Mouse (Mus musculus): Measurements from ENCODE around the gene Ppp2r3a. TPM values are rescaled to one million over a fixed set of nuclear protein-coding genes. Genes with fewer than 3 reads are reported as not detected.

Ppp2r3a gene
- polyA plus RNA-seq, 1 experiment from 2014 or later, result 92.6 TPM

GRCm38 (mm10) chr9:101159431-101159830, 92.2 kb downstream of the Ppp2r3a start:
- no peak for ATAC-seq (replicated peaks; ENCODE audit: extremely low read depth, insufficient read depth, low FRiP score)
- WGBS, result 94% methylated on average over 1 of the region's 1 CpGs

GRCm38 (mm10) chr9:101152872-101153271, 98.7 kb downstream of the Ppp2r3a start:
- Histone ChIP-seq H3K4me3 (ENCODE audit: low read length) (no peak overlapping the region), H3K9me3 (replicated peaks; ENCODE audit: control insufficient read depth, low read length) (no peaks in the 10 kb centered on the region), H3K4me1 (ENCODE audit: control insufficient read depth, insufficient read depth, low read length) (no peaks in the 10 kb centered on the region), H3K27me3 (ENCODE audit: control insufficient read depth, insufficient read depth, low read length) (no peaks in the 10 kb centered on the region), H3K36me3 (ENCODE audit: control insufficient read depth, insufficient read depth) (peaks cover 15% of the 10 kb centered on the region; the same call in 1 of the 2 replicates), H3K9ac (ENCODE audit: low read length) (no peak overlapping the region), H3K4me2 (ENCODE audit: low read depth, low read length) (no peak overlapping the region), H3K27ac (ENCODE audit: low read length) (no peak overlapping the region)
- no peak for ATAC-seq (replicated peaks; ENCODE audit: extremely low read depth, insufficient read depth, low FRiP score)
- WGBS, result 71% methylated on average over 5 of the region's 5 CpGs

More at GRCm38 (mm10) chr9:101159431-101159830, 92.2 kb downstream of the Ppp2r3a start:
- Histone ChIP-seq H3K9ac (ENCODE audit: low read length) (no peak overlapping the region), H3K4me2 (ENCODE audit: low read depth, low read length) (no peak overlapping the region), H3K4me3 (ENCODE audit: low read length) (no peak overlapping the region), H3K36me3 (ENCODE audit: control insufficient read depth, insufficient read depth) (peaks cover 5% of the 10 kb centered on the region), H3K27ac (ENCODE audit: low read length) (no peak overlapping the region), H3K4me1 (ENCODE audit: control insufficient read depth, insufficient read depth, low read length) (no peaks in the 10 kb centered on the region), H3K9me3 (replicated peaks; ENCODE audit: control insufficient read depth, low read length) (no peaks in the 10 kb centered on the region), H3K27me3 (ENCODE audit: control insufficient read depth, insufficient read depth, low read length) (no peaks in the 10 kb centered on the region)

- no peaks in the 10 kb centered on the region for H3K4me1 ChIP-seq (ENCODE audit: control insufficient read depth, insufficient read depth, low read length)
- 91% methylated on average over 4 of the region's 4 CpGs for WGBS
- peaks cover 32% of the 10 kb centered on the region for H3K36me3 ChIP-seq (ENCODE audit: control insufficient read depth, insufficient read depth)
- H3K4me2 ChIP-seq (ENCODE audit: low read depth, low read length), result no peak overlapping the region
- no peak overlapping the region for H3K9ac ChIP-seq (ENCODE audit: low read length)
- no peak for ATAC-seq (replicated peaks; ENCODE audit: extremely low read depth, insufficient read depth, low FRiP score)
- no peak overlapping the region for H3K27ac ChIP-seq (ENCODE audit: low read length)
- no peaks in the 10 kb centered on the region for H3K27me3 ChIP-seq (ENCODE audit: control insufficient read depth, insufficient read depth, low read length)
- H3K4me3 ChIP-seq (ENCODE audit: low read length), result no peak overlapping the region
- H3K9me3 ChIP-seq (replicated peaks; ENCODE audit: control insufficient read depth, low read length), result no peaks in the 10 kb centered on the region
Observed at GRCm38 (mm10) chr9:101143635-101144034, 108.0 kb downstream of the Ppp2r3a start.

GRCm38 (mm10) chr9:101114182-101114884, 137.3 kb downstream of the Ppp2r3a start:
- Histone ChIP-seq H3K36me3 (ENCODE audit: control insufficient read depth, insufficient read depth) (peaks cover 22% of the 10 kb centered on the region), H3K4me2 (ENCODE audit: low read depth, low read length) (no peak overlapping the region), H3K9ac (ENCODE audit: low read length) (no peak overlapping the region), H3K4me3 (ENCODE audit: low read length) (no peak overlapping the region), H3K4me1 (ENCODE audit: control insufficient read depth, insufficient read depth, low read length) (peaks cover 18% of the 10 kb centered on the region), H3K27me3 (ENCODE audit: control insufficient read depth, insufficient read depth, low read length) (no peaks in the 10 kb centered on the region), H3K27ac (ENCODE audit: low read length) (no peak overlapping the region), H3K9me3 (replicated peaks; ENCODE audit: control insufficient read depth, low read length) (peaks cover 4% of the 10 kb centered on the region)
- WGBS, result 54% methylated on average over 8 of the region's 8 CpGs
- ATAC-seq (replicated peaks; ENCODE audit: extremely low read depth, insufficient read depth, low FRiP score), result no peak

- H3K27ac ChIP-seq (ENCODE audit: low read length), result no peak overlapping the region
- H3K4me1 ChIP-seq (ENCODE audit: control insufficient read depth, insufficient read depth, low read length), result peaks cover 19% of the 10 kb centered on the region
- no peaks in the 10 kb centered on the region for H3K27me3 ChIP-seq (ENCODE audit: control insufficient read depth, insufficient read depth, low read length)
- no peak overlapping the region for H3K4me2 ChIP-seq (ENCODE audit: low read depth, low read length)
- 63% methylated on average over 4 of the region's 4 CpGs for WGBS
- 0 out of 2 replicates have a peak, but pooled peaks have one; percentile 33 for ATAC-seq (replicated peaks; ENCODE audit: extremely low read depth, insufficient read depth, low FRiP score)
- peaks cover 4% of the 10 kb centered on the region for H3K9me3 ChIP-seq (replicated peaks; ENCODE audit: control insufficient read depth, low read length)
- H3K36me3 ChIP-seq (ENCODE audit: control insufficient read depth, insufficient read depth), result peaks cover 22% of the 10 kb centered on the region
- H3K4me3 ChIP-seq (ENCODE audit: low read length), result no peak overlapping the region
- no peak overlapping the region for H3K9ac ChIP-seq (ENCODE audit: low read length)
Observed at GRCm38 (mm10) chr9:101113317-101113716, 138.3 kb downstream of the Ppp2r3a start.

GRCm38 (mm10) chr9:101110013-101110412, 141.6 kb downstream of the Ppp2r3a start:
- Histone ChIP-seq H3K27ac (ENCODE audit: low read length) (peak overlapping the region; percentile 59), H3K9me3 (replicated peaks; ENCODE audit: control insufficient read depth, low read length) (peaks cover 4% of the 10 kb centered on the region), H3K4me2 (ENCODE audit: low read depth, low read length) (no peak overlapping the region), H3K36me3 (ENCODE audit: control insufficient read depth, insufficient read depth) (peaks cover 18% of the 10 kb centered on the region), H3K27me3 (ENCODE audit: control insufficient read depth, insufficient read depth, low read length) (no peaks in the 10 kb centered on the region), H3K4me1 (ENCODE audit: control insufficient read depth, insufficient read depth, low read length) (peaks cover 24% of the 10 kb centered on the region), H3K4me3 (ENCODE audit: low read length) (no peak overlapping the region), H3K9ac (ENCODE audit: low read length) (no peak overlapping the region)
- peak; percentile 46 for ATAC-seq (replicated peaks; ENCODE audit: extremely low read depth, insufficient read depth, low FRiP score)
- WGBS, result 6% methylated on average over 3 of the region's 3 CpGs

GRCm38 (mm10) chr9:101107386-101107785, 144.2 kb downstream of the Ppp2r3a start:
- Histone ChIP-seq H3K36me3 (ENCODE audit: control insufficient read depth, insufficient read depth) (peaks cover 16% of the 10 kb centered on the region), H3K4me2 (ENCODE audit: low read depth, low read length) (no peak overlapping the region), H3K27ac (ENCODE audit: low read length) (peak overlapping the region; percentile 58), H3K9me3 (replicated peaks; ENCODE audit: control insufficient read depth, low read length) (peaks cover 4% of the 10 kb centered on the region), H3K27me3 (ENCODE audit: control insufficient read depth, insufficient read depth, low read length) (no peaks in the 10 kb centered on the region), H3K9ac (ENCODE audit: low read length) (no peak overlapping the region), H3K4me3 (ENCODE audit: low read length) (no peak overlapping the region), H3K4me1 (ENCODE audit: control insufficient read depth, insufficient read depth, low read length) (peaks cover 20% of the 10 kb centered on the region)
- ATAC-seq (replicated peaks; ENCODE audit: extremely low read depth, insufficient read depth, low FRiP score), result peak; percentile 57; the same call in 1 of the 2 replicates
- WGBS, result 35% methylated on average over 3 of the region's 3 CpGs

GRCm38 (mm10) chr9:101105735-101106134, 145.9 kb downstream of the Ppp2r3a start:
- Histone ChIP-seq H3K9me3 (replicated peaks; ENCODE audit: control insufficient read depth, low read length) (no peaks in the 10 kb centered on the region), H3K4me3 (ENCODE audit: low read length) (no peak overlapping the region), H3K9ac (ENCODE audit: low read length) (no peak overlapping the region), H3K36me3 (ENCODE audit: control insufficient read depth, insufficient read depth) (peaks cover 23% of the 10 kb centered on the region), H3K27ac (ENCODE audit: low read length) (no peak overlapping the region), H3K4me1 (ENCODE audit: control insufficient read depth, insufficient read depth, low read length) (peaks cover 18% of the 10 kb centered on the region), H3K4me2 (ENCODE audit: low read depth, low read length) (no peak overlapping the region), H3K27me3 (ENCODE audit: control insufficient read depth, insufficient read depth, low read length) (no peaks in the 10 kb centered on the region)
- 95% methylated on average over 6 of the region's 6 CpGs for WGBS
- no peak for ATAC-seq (replicated peaks; ENCODE audit: extremely low read depth, insufficient read depth, low FRiP score)

GRCm38 (mm10) chr9:101104931-101105330, 146.7 kb downstream of the Ppp2r3a start:
- 68% methylated on average over 11 of the region's 11 CpGs for WGBS
- no peak for ATAC-seq (replicated peaks; ENCODE audit: extremely low read depth, insufficient read depth, low FRiP score)
- peaks cover 25% of the 10 kb centered on the region for H3K36me3 ChIP-seq (ENCODE audit: control insufficient read depth, insufficient read depth)
- peaks cover 12% of the 10 kb centered on the region for H3K4me1 ChIP-seq (ENCODE audit: control insufficient read depth, insufficient read depth, low read length)
- H3K9me3 ChIP-seq (replicated peaks; ENCODE audit: control insufficient read depth, low read length), result no peaks in the 10 kb centered on the region
- no peak overlapping the region for H3K9ac ChIP-seq (ENCODE audit: low read length)
- H3K4me2 ChIP-seq (ENCODE audit: low read depth, low read length), result no peak overlapping the region
- no peak overlapping the region for H3K4me3 ChIP-seq (ENCODE audit: low read length)
- H3K27me3 ChIP-seq (ENCODE audit: control insufficient read depth, insufficient read depth, low read length), result no peaks in the 10 kb centered on the region
- no peak overlapping the region for H3K27ac ChIP-seq (ENCODE audit: low read length)
